ENCODE assay signal across 21 mouse cellular contexts in genomic region chr1:167123551-167123950, GRCm38 (mm10).
DNase-seq lines count a peak whose midpoint lies in the region; ATAC-seq and TF ChIP-seq lines count a peak whose summit lies in the region.
"Had no signal": no experiment of that assay in that cellular context is flagged by ENCODE, and none has a peak within 500 bp of the region (broad histone marks: within the 10 kb centered on the region; RNA-seq: fewer than 3 reads in every experiment).

No protein-coding gene starts in this region.

- no peak overlapping the region for H3K4me3 ChIP-seq in lung, embryonic 14.5 days (ENCODE audit: low read depth, low read length)
- no peak overlapping the region for H3K4me3 ChIP-seq in limb, embryonic 14.5 days (replicated peaks; ENCODE audit: low read length)
- no peak overlapping the region for H3K4me3 ChIP-seq in gastrocnemius, adult 2 months
- H3K4me3 ChIP-seq: heart, embryonic 10.5 days; hindbrain, embryonic 15.5 days; limb, embryonic 12.5 days; midbrain, embryonic 15.5 days had no signal

- TF ChIP-seq POLR2A in limb, embryonic 14.5 days (IDR thresholded peaks at IDR 0.05; ENCODE audit: borderline replicate concordance, extremely low read depth, insufficient read depth, insufficient read length): no peak

- no peaks in the 10 kb centered on the region for H3K36me3 ChIP-seq in lung, embryonic 14.5 days (ENCODE audit: insufficient read depth)
- no peaks in the 10 kb centered on the region for H3K36me3 ChIP-seq in limb, embryonic 14.5 days (ENCODE audit: control insufficient read depth, insufficient read depth, low read length)
- H3K36me3 ChIP-seq: heart, embryonic 10.5 days; hindbrain, embryonic 15.5 days; limb, embryonic 12.5 days; midbrain, embryonic 15.5 days had no signal

- H3K27ac ChIP-seq in lung, embryonic 14.5 days (ENCODE audit: low read depth): no peak overlapping the region
- no peak overlapping the region for H3K27ac ChIP-seq in limb, embryonic 14.5 days (replicated peaks; ENCODE audit: low read depth, low read length)
- no peak overlapping the region for H3K27ac ChIP-seq in gastrocnemius, adult 2 months
- H3K27ac ChIP-seq: heart, embryonic 10.5 days; hindbrain, embryonic 15.5 days; limb, embryonic 12.5 days; liver, embryonic 14.5 days; midbrain, embryonic 15.5 days had no signal

- no peaks in the 10 kb centered on the region for H3K4me1 ChIP-seq in lung, embryonic 14.5 days (ENCODE audit: insufficient read depth)
- H3K4me1 ChIP-seq in limb, embryonic 14.5 days (ENCODE audit: control insufficient read depth, insufficient read depth, low read length): no peaks in the 10 kb centered on the region
- H3K4me1 ChIP-seq: heart, embryonic 10.5 days; limb, embryonic 12.5 days had no signal

- DNase-seq in adrenal gland, postnatal 10 days: peak; percentile 42
- DNase-seq in adrenal gland, adult 8-10 months: no peak
- peak; percentile 63 for DNase-seq in lung, embryonic 14.5 days
- DNase-seq in lung, postnatal 36 days: no peak
- DNase-seq in embryo, embryonic 11.5 days (ENCODE audit: low read depth, low spot score): peak; percentile 20
- peak; percentile 69 for DNase-seq in limb, embryonic 14.5 days (ENCODE audit: low spot score)
- DNase-seq in gastrocnemius, adult 2 months: no peak
- no peak for DNase-seq in spleen, postnatal 10 days (ENCODE audit: low spot score in 2 of 2)
- DNase-seq: cerebellum, adult 18-20 months; heart, postnatal 10 days; layer of hippocampus, postnatal 36 days; thymus, adult 18-20 months had no signal

- ATAC-seq in lung, embryonic 14.5 days (ENCODE audit: insufficient read depth): no peak
- ATAC-seq in limb, embryonic 14.5 days (ENCODE audit: low FRiP score, low read depth): no peak
- ATAC-seq: forebrain, embryonic 16.5 days; intestine, embryonic 16.5 days; lung, postnatal 0 days; midbrain, embryonic 15.5 days; Patski had no signal

- H3K9ac ChIP-seq in lung, embryonic 14.5 days: no peak overlapping the region
- no peak overlapping the region for H3K9ac ChIP-seq in limb, embryonic 14.5 days (ENCODE audit: low read depth, low read length, severe bottlenecking)
- H3K9ac ChIP-seq: hindbrain, embryonic 15.5 days; limb, embryonic 12.5 days; liver, embryonic 14.5 days; midbrain, embryonic 15.5 days had no signal

- no peak for TF ChIP-seq CTCF in lung, embryonic 14.5 days (IDR thresholded peaks at IDR 0.05; ENCODE audit: low read depth)
- no peak for TF ChIP-seq CTCF in gastrocnemius, adult 2 months (IDR thresholded peaks at IDR 0.05)

- H3K4me2 ChIP-seq in lung, embryonic 14.5 days: no peak overlapping the region
- no peak overlapping the region for H3K4me2 ChIP-seq in limb, embryonic 14.5 days (replicated peaks; ENCODE audit: low read depth, low read length, severe bottlenecking)
- H3K4me2 ChIP-seq: hindbrain, embryonic 15.5 days; limb, embryonic 12.5 days; midbrain, embryonic 15.5 days had no signal

- intact Hi-C loops in gastrocnemius, adult 2 months (cut with DNase I): no loop called here

- no peaks in the 10 kb centered on the region for H3K9me3 ChIP-seq in lung, embryonic 14.5 days (ENCODE audit: low read depth, low read length)
- no peaks in the 10 kb centered on the region for H3K9me3 ChIP-seq in limb, embryonic 14.5 days (ENCODE audit: control insufficient read depth, low read length)
- H3K9me3 ChIP-seq: heart, embryonic 10.5 days; hindbrain, embryonic 15.5 days; limb, embryonic 12.5 days; midbrain, embryonic 15.5 days had no signal

- no peaks in the 10 kb centered on the region for H3K27me3 ChIP-seq in lung, embryonic 14.5 days (ENCODE audit: insufficient read depth, low read length)
- no peaks in the 10 kb centered on the region for H3K27me3 ChIP-seq in limb, embryonic 14.5 days (ENCODE audit: control insufficient read depth, insufficient read depth, low read length)
- H3K27me3 ChIP-seq: hindbrain, embryonic 15.5 days; limb, embryonic 12.5 days; midbrain, embryonic 15.5 days; Patski had no signal

Comparison
In these comparisons a context has a peak if more than half of its experiments do, and no peak if none do; other contexts are left out.
1. DNase-seq: peak in adrenal gland, postnatal 10 days (single experiment), lung, embryonic 14.5 days (single experiment), embryo, embryonic 11.5 days (single experiment) and limb, embryonic 14.5 days (single experiment); none in adrenal gland, adult 8-10 months (single experiment), lung, postnatal 36 days (single experiment), gastrocnemius, adult 2 months (single experiment) and spleen, postnatal 10 days (0 of 2).